Mouse (Mus musculus): Measurements from ENCODE around the gene Atxn1. TPM values are rescaled to one million over a fixed set of nuclear protein-coding genes. Genes with fewer than 3 reads are reported as not detected.
A peak's percentile ranks its signal among the peaks of the same experiment; 100 is the strongest.

Atxn1 gene
- polyA plus RNA-seq, 1 experiment, result 12.4 TPM

DNA sequence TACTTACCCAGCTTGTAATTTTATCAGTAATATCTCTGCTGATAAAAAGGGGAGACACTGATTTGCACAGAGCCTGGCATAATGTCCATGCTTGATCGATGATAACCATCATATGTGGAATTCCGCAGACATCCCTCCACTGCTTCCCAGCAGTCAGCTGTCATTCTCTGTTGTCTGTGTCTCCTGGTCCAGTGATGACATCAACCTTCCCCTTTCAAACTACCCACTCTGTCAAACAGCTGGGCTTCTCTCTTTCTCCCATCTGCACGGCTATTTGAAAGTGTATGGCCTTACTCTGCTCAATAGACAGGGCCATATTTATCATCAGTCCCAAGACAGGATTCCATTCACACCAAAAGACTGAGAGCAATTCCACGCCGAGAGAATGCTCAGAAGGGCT, 387.4 kb downstream of the Atxn1 start:
- DNase-seq (ENCODE audit: low spot score), result no peak

DNA sequence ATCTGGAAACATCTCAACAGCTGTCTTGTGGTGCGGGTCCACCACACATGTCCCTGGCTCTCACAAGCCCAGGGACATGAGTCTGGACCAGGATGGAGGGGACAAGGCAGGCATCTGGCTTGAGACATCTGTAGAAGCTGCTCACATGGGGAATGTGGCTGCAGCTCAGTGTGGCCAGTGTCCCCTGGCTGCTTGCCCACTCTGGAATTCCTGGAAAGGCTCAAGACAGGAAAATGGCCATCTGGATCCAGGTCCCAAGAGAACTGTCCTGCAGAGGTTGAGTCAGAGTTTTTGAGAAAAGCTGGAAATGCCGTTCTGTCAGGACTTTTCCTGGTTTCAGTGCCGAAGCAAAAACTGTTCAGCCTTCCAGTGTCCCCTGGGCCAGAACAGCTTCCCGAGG, 388.6 kb downstream of the Atxn1 start:
- DNase-seq (ENCODE audit: low spot score), result no peak

DNA sequence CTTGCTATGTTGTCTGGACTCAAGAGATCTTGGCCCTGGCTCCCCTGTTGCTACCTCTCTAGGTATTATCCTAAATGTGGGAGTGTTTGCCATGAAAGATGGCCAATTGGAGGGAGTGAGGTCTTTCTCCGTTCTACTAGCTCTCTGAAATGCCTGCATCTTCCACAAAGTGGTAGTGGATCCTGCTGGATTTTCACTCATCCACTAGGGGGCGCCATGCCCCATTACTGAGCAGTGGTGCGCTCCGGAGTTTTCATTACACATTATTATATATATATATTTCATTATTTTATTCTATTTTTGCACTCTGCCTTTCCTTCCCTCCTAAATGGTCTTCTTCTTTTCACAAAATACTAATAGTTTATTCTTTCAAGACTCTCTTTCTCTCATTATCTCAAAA, 392.0 kb downstream of the Atxn1 start:
- DNase-seq (ENCODE audit: low spot score), result peak; percentile 34

DNA sequence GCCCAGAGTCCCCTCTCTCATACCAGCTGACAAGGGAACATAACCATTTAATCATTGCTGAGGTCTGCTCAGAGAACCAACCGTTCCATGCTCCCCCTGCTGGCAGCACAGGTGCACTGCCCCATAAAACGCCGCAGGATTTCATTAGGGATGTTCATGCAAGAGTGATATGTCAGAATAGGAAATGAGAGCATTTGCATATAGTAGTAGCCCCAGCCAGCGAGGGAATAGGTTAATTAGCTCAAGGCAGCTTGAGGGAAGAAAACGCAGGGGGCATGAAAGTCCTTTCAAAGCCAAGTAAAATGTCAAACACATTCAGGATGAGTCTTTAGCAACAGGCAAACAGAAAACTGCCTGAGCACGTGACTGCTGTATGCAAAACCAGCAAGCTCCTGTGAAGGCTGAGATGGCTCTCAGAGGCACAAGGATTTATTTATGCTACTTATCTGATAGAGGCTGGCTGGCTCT, 393.0 kb downstream of the Atxn1 start:
- DNase-seq (ENCODE audit: low spot score), result peak; percentile 58

DNA sequence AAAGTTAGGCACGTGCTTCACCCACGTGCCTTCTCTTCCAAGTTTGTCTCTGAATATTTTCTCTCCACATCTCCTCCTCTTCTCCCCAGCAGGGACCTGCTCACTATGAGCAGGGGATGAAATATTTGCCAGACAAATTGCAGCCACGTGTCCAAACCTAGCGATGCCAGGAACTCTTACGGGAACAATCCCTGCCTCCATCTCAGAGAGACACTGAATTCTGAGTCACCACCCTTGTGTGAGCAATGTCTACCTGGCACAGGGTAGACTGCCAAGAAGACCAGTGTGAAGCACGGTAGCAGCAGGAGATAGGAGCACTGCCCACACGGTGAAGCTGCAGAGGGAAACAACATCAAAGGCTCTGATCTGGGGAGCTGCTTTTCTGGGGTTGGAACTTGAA, 394.9 kb downstream of the Atxn1 start:
- no peak for DNase-seq (ENCODE audit: low spot score)

DNA sequence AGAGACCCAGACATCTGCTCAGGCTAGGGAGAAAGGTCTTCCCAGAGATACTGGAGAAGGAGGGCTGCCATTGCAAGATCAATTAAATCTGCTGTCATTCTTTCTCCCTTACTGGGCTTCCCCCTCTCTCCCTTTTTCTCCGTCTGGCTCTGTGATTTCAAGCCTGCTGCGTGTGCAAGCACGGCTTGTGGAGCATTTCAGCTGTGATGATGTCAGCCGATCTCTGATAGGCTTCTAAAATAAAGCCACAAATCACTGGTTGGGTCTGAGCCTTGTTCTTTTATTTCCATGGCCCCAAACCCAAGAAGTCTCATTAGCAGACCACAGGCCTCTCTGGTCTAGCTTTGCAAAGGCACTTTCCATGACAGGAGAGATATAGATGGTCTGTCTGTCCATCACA, 399.9 kb downstream of the Atxn1 start:
- no peak for DNase-seq (ENCODE audit: low spot score)

DNA sequence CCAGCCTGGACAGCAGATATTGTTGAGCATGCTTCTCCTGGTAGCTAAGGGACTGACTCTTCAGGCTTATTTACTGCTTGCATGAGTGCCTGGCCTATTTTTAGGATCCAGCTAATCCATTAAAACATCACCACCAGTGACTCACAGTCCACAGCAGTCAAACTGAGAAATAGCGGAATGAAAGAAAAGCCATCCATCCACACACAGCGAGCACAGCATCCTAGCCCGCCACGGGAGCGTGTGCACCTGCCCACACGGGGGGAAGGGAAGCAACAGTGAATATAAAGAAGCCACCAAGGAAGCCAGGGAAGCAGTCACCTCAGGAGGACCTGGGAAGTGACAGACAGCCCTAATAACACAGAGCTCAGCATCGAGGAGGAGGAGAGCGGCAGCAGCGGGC, 402.8 kb downstream of the Atxn1 start:
- no peak for DNase-seq (ENCODE audit: low spot score)

DNA sequence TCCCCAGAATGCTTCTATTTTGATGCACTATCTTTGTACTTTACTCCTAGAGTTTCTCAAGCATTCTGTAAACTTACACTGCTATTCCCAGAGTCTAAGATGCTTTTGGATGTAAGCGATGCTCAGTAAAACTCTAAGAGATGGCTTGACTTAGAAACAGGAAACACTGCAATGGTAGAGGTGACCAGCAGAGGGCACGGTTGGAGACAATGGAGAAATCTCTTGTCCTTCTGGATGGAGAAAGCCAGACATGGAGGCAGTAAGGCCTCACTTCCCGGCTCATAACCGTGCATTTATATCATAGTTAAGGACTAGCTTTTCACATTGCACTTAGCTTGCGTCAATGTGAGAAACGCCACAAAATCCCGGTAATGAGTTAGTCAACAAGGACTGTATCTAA, 404.3 kb downstream of the Atxn1 start:
- DNase-seq (ENCODE audit: low spot score), result no peak

DNA sequence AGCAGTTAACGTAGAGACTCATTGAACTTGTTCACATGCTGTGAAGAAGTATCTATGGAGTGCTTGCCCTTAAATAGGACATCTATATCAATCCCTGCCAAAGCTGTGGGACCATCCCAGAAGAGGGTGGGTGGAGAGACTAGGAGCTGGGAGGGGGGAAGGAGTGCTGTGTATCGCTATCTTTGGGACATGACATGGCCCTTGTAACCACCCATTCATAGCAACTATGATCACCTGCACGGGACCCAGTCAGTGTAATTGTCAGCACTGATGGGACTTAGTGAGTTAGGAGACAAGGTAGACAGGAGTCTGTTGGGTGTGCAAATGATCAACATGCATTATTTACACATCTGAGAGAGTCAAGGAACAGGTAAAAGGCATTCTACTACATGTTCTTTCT, 405.6 kb downstream of the Atxn1 start:
- DNase-seq (ENCODE audit: low spot score), result no peak

DNA sequence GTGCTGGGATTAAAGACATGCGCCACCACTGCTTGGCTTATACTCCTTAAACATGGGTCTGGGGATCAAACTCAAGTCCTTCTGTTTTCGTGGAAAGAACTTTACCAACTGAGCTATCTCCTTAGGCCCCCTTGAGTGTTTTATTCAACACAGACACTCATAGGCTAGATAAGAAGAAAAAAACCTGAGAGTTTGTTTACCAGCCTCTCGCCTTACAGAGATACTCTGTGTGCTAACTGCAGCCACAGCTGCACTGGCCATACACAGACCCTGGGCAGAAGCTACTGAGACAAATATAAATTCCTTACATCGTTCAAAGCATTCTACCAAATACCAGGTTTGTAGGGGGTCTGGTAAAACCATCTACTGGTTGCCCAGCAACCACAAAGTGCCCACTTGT, 406.4 kb downstream of the Atxn1 start:
- no peak for DNase-seq (ENCODE audit: low spot score)

DNA sequence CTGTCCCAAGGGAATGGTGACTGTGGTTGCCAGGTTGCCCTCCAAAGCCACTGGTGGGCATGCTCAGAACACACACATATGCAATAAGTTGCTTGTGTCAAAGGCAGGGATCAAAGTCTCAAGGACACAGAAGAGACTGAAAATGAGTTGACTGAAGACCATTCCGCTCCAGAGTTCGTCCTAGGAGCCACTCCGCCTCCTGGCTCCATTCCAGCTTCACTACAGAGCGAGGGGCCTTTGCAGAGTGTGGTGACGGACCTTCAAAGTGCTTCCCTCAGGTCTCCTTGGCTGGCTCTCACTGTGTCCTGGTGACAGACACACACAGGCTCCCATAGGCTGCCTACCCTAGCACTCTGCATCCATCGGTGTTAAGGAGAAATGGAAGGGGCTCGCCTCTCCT, 411.1 kb downstream of the Atxn1 start:
- no peak for DNase-seq (ENCODE audit: low spot score)

DNA sequence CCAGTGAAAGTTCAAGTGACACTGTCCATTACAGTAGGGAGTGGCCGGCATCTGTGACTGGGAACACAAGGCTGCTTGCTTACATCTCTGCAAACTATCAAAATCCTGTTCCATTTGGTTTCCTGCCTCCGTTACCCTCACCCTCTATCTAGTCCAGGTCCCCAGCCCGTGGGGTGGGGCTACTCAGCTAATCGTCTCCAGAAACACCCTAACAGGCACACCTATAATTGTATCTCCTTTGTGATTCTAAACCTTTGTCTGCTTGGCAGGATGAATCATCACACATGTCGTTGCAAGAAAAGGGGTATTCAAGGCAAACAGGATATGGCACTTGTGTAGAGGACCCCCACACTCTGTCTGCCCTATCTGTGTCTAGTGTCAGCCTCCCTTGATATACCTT, 417.3 kb downstream of the Atxn1 start:
- DNase-seq (ENCODE audit: low spot score), result no peak

DNA sequence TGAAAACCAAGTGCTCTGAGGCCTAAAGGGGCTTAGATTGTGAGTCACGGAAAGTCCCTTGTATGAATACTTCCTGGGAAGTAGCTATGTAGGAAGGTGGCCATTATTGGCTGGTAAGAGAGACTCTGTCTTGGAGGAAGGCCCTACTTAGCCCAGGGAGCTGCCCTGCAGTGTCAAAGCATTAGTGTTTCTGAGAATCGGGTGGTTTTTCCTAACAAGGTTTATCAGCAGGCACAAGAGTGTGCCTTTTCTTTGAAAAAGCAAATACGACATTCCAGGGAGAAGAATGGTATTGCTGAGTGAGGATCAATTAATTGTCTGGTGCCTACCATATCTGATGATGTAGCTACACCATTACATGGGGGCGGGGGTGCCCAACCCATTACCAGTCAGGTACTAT, 417.9 kb downstream of the Atxn1 start:
- DNase-seq (ENCODE audit: low spot score), result no peak

DNA sequence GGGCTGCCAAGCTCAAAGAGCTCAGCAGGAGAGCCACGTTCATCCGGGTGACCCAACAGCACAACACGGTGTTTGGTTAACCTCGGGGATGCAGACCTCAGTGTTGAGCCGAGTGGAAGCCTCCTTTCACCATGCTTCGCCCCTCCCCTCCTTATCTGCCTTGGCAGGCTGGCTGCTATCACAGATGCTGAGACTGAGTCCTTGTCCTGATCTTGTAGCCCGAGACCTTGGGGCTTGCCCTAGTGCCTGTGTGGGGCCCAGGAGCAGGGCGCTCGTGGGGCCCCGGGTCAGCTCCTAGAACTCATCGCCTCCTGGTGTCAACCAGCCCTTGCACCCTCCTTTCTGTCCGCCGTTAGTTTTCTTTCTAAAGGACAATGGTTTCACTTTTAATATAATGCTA, 418.8 kb downstream of the Atxn1 start:
- DNase-seq (ENCODE audit: low spot score), result no peak

DNA sequence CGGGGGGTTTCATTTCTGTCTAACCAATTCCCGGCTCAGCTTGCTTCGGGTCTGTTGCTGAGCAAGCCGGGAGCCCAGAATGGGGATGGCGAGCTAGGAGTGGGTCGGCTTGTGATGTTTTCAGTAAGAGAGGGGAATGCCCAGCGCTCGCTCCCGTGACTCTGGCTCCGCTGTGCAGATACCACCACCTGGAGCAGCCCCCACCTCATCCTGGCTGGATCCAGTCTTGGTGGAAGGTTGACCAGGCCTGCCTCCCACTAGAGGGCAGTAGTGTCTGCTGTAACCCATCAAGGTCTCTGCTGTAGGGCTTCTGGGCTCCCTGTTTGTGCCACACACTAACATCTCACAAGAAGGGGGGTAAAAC, 425.6 kb downstream of the Atxn1 start:
- peak; percentile 51 for DNase-seq (ENCODE audit: low spot score)

DNA sequence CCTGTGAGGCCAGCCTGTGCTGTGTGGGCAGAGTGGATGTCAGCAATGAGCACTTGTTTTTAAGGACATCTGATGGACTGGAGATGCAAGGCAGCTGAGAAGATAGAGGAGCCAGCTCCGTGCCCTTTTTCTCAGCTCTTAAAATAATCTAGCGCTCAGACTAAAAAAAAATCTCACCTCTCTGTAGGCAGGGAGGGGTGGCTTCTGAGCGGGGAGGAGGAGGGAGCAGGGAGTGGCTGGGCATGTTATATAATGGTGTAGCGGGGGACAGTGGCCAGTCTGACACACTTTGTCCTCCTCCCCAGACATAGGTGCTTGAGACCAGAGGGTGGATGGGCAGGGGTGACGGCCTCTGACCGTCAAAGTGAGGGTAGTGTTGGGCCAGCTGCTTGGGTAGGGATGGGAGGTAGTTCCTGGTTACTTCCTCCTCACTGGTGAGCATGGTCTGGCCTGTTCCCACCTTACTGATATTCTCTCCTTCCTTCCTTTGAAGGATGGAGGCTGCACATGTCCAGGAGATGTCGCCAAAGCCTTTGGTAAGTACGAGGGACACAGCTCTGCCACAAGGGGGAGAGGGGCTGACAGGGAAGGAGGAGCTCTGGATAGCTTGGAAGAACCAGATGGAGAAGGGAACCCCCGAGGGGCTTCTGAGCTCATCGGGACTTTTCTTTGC, 426.1 kb downstream of the Atxn1 start:
- DNase-seq (ENCODE audit: low spot score), result no peak

DNA sequence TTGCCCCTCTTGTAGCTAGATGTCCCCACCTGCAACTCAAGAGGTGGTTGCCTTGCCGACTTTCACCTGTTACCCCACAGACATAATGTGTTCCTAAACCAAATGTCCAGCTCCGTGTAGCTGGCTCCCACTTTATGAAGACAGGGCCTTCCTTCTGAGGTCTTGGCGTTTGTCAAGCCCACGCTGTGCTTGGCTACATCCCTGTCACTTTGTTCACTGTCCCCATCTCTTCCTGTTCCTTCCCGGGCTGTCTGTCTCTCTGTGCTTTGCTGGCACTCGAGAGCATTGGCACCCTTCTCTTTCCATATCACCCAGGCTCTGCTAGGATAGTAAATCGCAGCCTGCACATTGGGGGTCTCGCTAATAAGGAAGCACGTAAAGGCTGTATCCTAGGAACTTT, 426.7 kb downstream of the Atxn1 start:
- no peak for DNase-seq (ENCODE audit: low spot score)

DNA sequence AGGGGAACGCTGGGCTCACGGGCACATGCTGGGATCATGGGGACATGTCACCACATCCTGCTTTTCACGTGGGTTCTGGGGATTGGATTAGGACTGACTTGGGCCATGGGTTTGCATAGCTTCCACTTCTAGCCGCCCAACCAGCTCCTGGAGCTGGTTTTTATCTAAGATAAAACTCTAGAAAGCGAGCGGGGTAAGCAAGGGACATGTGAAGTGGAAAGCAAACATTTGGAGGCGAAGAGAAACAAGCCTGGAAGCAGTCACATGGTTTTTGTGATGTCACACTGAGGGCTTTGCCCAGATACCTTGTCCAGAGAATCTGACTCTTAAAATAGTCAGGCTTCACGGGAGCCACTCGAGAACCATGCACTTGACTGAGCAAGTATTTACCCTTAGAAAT, 427.7 kb downstream of the Atxn1 start:
- DNase-seq (ENCODE audit: low spot score), result no peak

DNA sequence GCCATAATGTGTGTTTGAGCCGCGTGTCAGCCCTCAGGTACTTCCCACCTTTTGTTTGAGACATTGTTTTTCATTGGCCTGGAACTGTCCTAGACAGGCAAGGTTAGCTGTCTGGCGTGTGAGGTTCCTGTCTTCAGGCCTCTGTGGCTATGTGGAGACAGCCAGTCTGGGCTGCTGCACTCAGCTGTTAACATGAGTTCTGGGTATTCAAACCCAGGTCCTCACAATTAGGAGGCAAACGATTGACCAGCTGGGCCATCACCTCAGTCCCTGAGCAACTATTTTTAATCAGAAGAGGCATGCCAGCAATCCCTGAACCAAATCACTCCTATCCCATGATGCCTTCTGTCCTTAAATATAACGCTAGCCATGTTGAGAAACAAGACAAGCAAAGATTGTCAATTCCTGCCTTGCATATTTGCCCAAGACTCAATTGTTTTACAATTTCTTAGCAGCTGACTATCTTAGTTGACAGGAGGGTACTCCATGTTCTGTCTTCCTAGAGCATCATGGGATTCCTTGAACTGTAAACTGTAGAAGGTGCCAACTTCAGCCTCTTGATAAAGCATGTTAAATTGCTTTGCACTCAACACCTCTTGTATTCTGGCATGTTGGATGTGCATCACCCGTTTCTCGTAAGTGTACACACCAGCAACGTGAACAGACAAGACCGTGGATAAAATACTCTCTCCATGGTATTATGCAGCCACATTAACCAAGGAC, 428.9 kb downstream of the Atxn1 start:
- no peak for DNase-seq (ENCODE audit: low spot score)

DNA sequence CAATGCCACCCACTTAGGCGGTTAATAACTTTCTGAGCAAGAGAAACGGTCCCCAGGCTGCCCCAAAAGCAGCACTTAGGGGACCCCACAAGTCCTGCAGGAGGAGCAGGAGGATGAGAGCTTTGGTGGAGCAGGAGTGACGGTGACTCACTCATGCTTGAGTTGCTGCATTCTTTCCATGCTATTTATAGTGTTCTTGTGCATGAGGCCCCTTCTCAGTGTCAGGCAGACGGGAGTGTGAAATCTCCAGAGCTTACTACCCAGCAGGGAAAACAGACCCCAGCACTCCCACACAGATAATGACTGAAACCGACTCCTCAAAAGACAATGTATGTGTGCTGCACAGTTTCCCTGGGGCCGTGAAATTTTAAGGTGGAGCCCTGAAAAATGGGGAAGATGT, 434.1 kb downstream of the Atxn1 start:
- no peak for DNase-seq (ENCODE audit: low spot score)

DNA sequence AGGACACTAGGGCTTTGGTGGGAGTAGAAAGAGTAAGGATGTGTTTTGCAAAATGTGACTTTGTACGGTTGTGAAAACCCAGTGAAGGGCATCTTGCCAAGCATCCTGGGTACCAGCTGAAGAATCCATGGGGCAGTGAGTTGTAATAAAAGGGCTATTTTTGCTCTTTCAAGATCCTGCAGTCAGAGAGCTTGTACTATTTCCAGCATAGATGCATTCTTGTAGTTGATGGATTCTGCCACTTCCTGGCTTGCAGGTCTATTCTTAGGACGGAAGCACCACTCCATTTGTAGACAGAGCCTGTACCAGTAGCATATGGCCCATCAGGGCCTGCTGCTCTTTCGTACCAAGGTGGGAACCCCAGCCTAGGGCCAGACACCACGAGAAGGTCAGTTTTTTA, 436.0 kb downstream of the Atxn1 start:
- no peak for DNase-seq (ENCODE audit: low spot score)

DNA sequence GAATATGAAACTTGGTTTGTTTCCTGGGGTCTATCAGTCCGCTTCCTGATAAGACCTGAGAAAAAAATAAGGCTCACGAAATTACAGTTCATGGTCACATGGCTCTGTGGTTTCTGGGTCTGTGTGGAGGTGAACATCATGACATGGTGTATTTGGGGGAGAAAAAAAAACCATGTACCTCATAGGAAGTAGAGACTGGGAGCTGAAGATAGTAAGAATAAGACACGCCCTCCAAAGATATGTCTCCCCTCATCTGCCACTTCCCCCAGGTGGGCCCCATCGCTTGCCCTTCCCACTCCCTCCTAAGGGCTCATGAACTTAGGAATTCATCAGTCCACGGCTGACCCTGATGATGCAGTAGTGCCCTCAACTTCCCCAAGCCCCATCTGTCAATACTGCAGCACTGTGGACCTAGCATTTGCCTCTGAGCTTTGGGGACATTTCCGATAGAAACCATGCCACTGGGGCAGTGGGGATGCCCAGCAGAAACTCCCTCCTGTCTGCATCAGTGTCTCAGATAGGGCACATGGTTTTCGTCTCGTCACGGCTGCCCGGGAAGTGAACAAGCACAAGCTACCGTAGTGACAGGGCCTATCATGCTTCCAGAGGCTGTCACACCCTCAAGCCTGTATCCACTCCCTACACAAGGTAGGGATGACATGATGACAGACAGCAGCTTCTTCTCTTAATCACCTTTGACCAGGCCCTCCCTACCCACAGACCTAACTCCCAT, 437.4 kb downstream of the Atxn1 start:
- DNase-seq (ENCODE audit: low spot score), result no peak

DNA sequence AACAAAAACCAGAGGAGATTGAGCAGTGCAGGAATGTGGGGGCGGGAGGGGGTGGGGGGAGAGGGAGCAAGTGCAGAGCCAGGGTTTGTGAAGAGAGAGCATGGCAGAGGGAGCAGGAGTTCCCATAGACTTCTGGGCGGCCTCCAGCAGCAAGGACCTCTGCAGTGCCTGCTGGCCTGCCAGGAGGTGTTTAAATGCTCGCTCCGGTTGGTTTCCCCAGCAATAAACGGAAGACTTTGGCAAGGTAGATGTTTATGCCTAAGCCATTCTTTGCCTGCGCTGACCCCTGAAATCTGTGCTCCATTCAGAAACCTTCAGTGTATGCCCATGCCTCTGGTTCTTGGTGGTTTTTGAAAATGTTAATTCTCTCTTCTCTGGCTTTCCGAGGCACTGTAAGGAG, 438.6 kb downstream of the Atxn1 start:
- DNase-seq (ENCODE audit: low spot score), result no peak
